Mouse (Mus musculus): ENCODE results near the gene Lhx8.

GRCm38 (mm10) chr3:154317651-154318248 is 12.7 kb downstream of the Lhx8 start:
- TF ChIP-seq CTCF (IDR thresholded peaks at IDR 0.05; ENCODE audit: extremely low read depth, insufficient read depth, low read length) (peak; percentile 31; the same call in 1 of the 2 replicates), POLR2A (IDR thresholded peaks at IDR 0.05; ENCODE audit: extremely low read depth, insufficient read depth, low read length) (no peak)

Data from cortical plate, adult 2 months (tissue).